Mouse (Mus musculus): ENCODE data around the gene Wdr34.
A peak's percentile ranks its signal among the peaks of the same experiment; 100 is the strongest.
"Not testable (repeated sequence)": the region's sequence is repeated elsewhere in the genome, so short reads cannot be mapped to it uniquely, and the experiment has no call there.

The Wdr34 gene

GRCm38 (mm10) chr2:30066046-30066901 is 17.6 kb upstream of the Wdr34 start:
- DNase-seq (ENCODE audit: low spot score) = peak; percentile 96

- no peak for DNase-seq (ENCODE audit: low spot score)
Observed at GRCm38 (mm10) chr2:30064298-30064697, 15.6 kb upstream of the Wdr34 start.

- DNase-seq (ENCODE audit: low spot score) = no peak
Observed at GRCm38 (mm10) chr2:30063791-30064190, 15.1 kb upstream of the Wdr34 start.

- no peak for DNase-seq (ENCODE audit: low spot score)
Observed at GRCm38 (mm10) chr2:30063235-30063634, 14.6 kb upstream of the Wdr34 start.

GRCm38 (mm10) chr2:30062249-30063093 is 13.8 kb upstream of the Wdr34 start:
- DNase-seq (ENCODE audit: low spot score) = peak; percentile 67

- peak; percentile 38 for DNase-seq (ENCODE audit: low spot score)
Observed at GRCm38 (mm10) chr2:30061215-30062166, 12.8 kb upstream of the Wdr34 start.

- DNase-seq (ENCODE audit: low spot score) = no peak
Observed at GRCm38 (mm10) chr2:30058418-30058817, 9.7 kb upstream of the Wdr34 start.

GRCm38 (mm10) chr2:30057223-30057904 is 8.7 kb upstream of the Wdr34 start, which contains the start of gene Set:
Gene Set (plus strand): TSS chr2:30057378.
- DNase-seq (ENCODE audit: low spot score) = no peak

- DNase-seq (ENCODE audit: low spot score) = no peak
Observed at GRCm38 (mm10) chr2:30056736-30057135, 8.1 kb upstream of the Wdr34 start.

GRCm38 (mm10) chr2:30055310-30055709 is 6.6 kb upstream of the Wdr34 start:
- not testable (repeated sequence) for DNase-seq (ENCODE audit: low spot score)

- DNase-seq (ENCODE audit: low spot score) = no peak
Observed at GRCm38 (mm10) chr2:30051992-30052761, 3.5 kb upstream of the Wdr34 start.

- no peak for DNase-seq (ENCODE audit: low spot score)
Observed at GRCm38 (mm10) chr2:30049831-30050230, 1.1 kb upstream of the Wdr34 start.

GRCm38 (mm10) chr2:30048101-30048501 is 580 bp downstream of the Wdr34 start:
- no peak for DNase-seq (ENCODE audit: low spot score)

GRCm38 (mm10) chr2:30047127-30047526 is 1.6 kb downstream of the Wdr34 start:
- DNase-seq (ENCODE audit: low spot score) = no peak

- no peak for DNase-seq (ENCODE audit: low spot score)
Observed at GRCm38 (mm10) chr2:30044550-30044949, 4.1 kb downstream of the Wdr34 start.

GRCm38 (mm10) chr2:30042445-30042844 is 6.2 kb downstream of the Wdr34 start:
- peak; percentile 88 for DNase-seq (ENCODE audit: low spot score)

GRCm38 (mm10) chr2:30039687-30040086 is 9.0 kb downstream of the Wdr34 start:
- DNase-seq (ENCODE audit: low spot score) = no peak

- DNase-seq (ENCODE audit: low spot score) = no peak
Observed at GRCm38 (mm10) chr2:30038370-30038769, 10.3 kb downstream of the Wdr34 start.

GRCm38 (mm10) chr2:30037762-30038161 is 10.9 kb downstream of the Wdr34 start:
- DNase-seq (ENCODE audit: low spot score) = no peak

- DNase-seq (ENCODE audit: low spot score) = no peak
Observed at GRCm38 (mm10) chr2:30032957-30033356, 15.7 kb downstream of the Wdr34 start.
